Mouse (Mus musculus): ENCODE results near the gene Ankrd40.
A peak's percentile ranks its signal among the peaks of the same experiment; 100 is the strongest.

Gene Ankrd40

DNA sequence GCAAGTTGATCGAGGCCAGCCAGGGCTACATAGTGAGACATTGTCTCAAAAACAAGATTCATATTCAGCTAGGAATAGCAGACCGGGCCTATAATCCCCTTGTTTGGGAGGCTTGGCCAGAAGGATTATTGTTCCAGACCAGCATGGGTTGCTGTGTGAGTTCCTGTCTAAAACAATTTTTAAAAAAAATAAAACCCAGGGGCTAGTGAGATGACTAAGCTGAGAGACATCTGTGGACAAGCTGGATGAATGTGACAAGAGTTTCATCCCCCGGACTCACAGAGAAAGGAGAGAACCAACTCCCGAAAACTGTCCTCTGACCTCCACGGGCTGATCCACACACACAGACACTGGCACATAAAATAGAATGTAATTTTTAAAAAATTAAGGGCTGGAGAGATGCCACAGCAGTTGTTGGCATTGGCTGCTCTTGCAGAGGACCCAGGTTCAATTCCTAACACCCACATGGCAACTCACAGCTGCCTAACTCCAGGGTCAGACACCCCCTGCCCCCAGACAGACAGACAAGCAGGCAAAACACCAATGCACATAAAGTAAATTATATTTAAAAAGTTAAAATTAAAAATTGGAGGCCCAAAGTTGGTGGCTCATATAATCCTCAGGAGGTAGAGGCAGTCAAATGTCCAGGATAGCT lies 4.4 kb upstream of the Ankrd40 start:
- DNase-seq (ENCODE audit: low spot score in 2 of 2) = no peak

GRCm38 (mm10) chr11:94324618-94325017 lies 3.2 kb upstream of the Ankrd40 start:
- DNase-seq (ENCODE audit: low spot score in 2 of 2) = no peak

GRCm38 (mm10) chr11:94326961-94327411 lies 815 bp upstream of the Ankrd40 start:
- DNase-seq (ENCODE audit: low spot score in 2 of 2) = peak in 1 of 2 experiments; percentile 40

GRCm38 (mm10) chr11:94328644-94329025 lies 834 bp downstream of the Ankrd40 start:
- peak in 1 of 2 experiments; percentile 52 for DNase-seq (ENCODE audit: low spot score in 2 of 2)

DNA sequence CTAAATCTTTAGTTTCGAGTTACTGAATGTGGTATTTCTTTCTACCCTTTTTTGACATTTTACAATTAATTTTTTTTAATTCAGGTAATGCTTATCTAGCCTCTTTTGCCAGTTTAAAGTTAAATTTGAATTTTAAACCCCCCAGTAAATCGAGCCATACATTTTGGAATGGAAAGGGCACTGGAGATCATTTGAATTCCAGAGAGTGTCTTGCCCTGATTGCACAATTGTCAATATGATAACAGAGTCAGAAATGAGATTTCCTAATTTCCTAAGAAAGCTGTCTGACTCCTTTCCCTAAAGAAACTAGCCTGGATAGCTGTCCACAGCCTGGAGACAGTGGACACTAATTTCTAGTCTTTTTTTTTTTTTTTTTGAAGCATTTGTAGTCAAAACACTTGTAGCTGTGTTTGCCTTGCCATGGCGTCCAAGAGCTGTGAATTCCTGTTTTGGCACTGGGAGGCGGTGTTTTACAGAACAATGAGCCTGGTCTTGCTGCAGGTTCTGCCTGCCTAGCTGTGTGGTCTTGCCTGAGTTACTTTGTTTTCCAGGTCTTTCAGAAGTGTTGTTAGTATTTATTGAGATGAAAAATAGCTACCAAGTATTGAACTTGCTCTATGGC lies 1.6 kb downstream of the Ankrd40 start:
- peak; percentile 72 for DNase-seq (ENCODE audit: low spot score in 2 of 2)

DNA sequence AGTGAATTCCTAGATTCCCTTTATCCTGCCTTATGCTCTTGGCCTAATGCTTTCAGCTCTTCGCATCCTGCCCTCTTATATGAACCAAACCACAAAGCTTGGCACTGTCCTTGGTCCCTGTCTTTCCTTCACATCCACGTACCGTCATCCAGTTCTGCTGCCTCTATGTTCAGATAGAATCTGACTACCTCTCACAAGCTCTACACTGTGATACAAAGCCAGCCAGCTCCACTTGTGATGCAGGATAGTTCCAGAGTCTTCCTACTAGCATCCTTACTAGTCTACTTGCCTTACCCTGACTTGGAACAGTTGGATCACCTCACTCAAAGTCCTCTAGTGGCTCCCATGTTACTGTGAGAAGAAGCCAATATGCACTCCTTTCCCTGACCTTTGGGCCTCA lies 2.4 kb downstream of the Ankrd40 start:
- no peak for DNase-seq (ENCODE audit: low spot score in 2 of 2)

GRCm38 (mm10) chr11:94332726-94333125 lies 4.9 kb downstream of the Ankrd40 start:
- no peak for DNase-seq (ENCODE audit: low spot score in 2 of 2)

GRCm38 (mm10) chr11:94334386-94334968 lies 6.7 kb downstream of the Ankrd40 start:
- no peak for DNase-seq (ENCODE audit: low spot score in 2 of 2)

DNA sequence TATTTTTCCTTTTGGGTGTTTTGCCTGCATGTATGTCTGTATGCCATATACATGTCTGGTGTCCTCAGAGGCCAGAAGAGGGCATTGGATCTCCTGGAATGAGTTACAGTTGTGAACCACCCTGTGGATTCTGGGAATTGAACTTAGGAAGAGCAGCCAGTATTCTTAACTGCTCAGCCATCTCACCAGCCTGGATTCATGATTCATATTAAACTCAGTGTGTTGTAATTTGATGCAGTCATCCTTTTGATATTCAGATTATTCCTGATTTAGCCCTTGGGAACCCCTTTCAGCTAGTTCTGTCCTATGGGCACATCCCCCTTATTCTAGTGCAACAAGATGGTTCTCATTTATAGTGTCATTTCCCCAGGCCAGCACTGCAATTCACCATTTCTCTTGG lies 8.8 kb downstream of the Ankrd40 start:
- DNase-seq (ENCODE audit: low spot score in 2 of 2) = no peak

DNA sequence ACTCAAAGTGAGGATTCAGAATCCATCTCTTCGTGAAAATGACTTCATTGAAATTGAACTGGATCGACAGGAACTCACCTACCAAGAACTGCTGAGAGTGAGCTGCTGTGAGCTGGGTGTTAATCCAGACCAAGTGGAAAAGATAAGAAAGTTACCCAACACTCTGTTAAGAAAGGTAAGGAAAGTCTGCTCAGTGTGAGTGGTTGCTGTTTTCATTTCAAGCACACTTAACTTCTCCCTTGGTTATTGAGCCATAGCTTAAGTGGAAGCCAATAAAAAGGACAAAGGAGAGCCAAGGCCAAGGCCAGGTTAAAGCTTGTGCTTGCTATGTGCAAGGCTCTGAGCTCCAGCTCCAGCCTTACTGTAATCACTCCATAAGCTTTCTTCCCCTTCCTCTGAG lies 10.5 kb downstream of the Ankrd40 start:
- DNase-seq (ENCODE audit: low spot score in 2 of 2) = no peak

DNA sequence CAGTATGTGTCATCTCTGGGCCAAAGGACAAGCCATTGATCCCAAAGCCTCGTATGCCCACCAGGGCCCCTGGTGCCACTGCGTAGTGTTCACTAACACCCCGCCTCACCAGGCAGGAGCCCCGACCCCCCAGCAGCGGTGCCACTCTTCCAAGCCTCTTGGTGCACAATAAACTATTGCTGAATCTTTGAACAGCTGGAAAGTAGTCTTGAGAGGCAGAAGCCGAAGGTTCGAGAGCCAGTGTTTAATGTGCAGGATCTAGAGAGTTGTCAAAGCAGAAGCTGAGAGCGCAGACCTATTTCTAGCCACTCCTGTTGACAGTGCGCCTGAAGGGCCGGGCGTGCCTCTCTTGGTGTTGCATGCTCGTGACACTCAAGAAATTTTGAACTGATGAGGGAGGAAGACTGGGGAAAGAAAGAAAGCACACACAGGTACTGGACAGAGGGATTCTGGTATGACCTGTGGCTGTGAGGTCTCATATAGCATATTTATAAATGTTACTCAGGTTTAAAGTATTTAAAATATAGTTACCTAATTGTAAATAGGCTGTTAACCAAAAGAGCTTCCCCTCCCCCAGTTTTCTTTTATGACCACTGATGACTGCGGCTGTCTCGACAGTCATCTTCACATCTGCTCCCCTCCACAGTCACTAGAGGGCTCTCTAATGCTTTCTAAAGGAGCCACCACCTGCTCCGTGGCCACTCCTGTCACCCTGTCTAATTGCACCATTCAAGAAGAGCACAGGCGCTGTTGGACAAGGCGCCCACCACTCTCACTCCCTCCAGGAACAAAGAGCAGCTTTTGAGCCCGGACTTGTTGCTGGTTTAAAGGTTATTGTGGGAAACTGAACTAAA lies 12.2 kb downstream of the Ankrd40 start:
- DNase-seq (ENCODE audit: low spot score in 2 of 2) = peak in 1 of 2 experiments; percentile 63

DNA sequence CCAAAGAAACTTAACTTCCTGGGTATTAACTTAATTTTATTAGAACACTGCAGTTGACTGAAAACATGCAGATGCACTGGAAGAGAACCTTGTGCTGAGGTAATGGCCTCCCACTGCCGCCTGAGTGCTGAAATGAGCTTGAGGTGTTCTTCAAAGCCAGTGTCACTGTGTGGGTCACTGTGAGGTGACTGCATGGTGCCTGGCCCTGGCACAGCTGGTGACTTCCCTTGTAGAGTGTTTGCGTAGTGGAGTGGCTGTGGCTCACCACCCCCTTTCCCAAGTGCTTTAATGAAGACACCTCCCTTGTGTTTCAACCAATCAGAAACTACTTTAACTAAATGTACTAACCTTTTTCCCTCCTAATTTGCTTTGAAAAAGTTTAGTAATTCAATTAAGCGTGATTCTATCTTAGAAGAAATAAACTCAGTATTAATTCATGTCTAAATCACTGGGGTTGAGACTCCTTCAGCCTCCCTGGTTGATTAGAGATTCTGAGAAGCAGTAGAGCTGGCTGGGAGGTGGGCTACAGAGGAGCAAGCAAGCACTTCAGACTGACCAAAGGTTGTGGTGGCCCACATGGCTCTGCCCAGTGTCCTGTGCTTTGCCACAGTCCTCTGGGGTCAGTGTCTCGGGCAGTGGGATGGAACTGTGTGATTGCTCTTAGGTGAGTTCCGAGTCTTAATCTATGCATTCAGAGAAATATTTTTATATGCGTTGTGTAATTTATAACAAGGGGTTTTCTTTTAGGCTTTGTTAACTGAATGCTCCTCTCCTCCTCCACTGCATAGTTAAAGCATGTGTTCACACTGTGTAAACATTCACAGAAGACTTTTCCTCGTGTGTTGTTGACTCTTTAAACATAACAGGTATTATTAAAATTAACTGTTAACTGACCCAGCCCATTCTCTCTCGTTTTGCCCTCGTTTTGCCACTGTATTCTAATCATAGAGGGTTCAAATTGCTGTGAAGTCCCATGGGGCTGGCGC lies 13.4 kb downstream of the Ankrd40 start:
- no peak for DNase-seq (ENCODE audit: low spot score in 2 of 2)

- DNase-seq (ENCODE audit: low spot score in 2 of 2) = no peak
Observed at GRCm38 (mm10) chr11:94342114-94342905, 14.5 kb downstream of the Ankrd40 start.

DNA sequence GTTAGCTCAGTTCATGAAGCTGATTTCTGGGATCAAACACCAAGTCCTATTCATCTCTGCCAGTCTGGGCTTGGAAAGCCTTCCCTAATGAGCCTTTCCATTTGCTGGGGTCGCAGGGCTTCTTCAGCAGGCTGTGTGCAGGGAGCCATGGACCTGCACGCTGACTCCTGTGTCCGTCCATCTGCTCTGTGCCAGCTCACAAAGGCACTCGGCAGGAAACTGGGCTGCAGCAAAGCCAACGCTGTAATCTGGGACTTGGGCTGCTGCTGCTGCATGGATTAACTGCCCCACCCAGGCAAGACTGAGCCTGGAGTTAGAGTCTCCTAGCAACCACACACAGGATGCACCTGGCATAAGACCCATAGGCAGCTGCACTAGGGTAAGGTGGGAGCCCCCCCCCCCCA lies 16.2 kb downstream of the Ankrd40 start:
- no peak for DNase-seq (ENCODE audit: low spot score in 2 of 2)

GRCm38 (mm10) chr11:94344470-94344869 lies 16.7 kb downstream of the Ankrd40 start:
- no peak for DNase-seq (ENCODE audit: low spot score in 2 of 2)

- no peak for DNase-seq (ENCODE audit: low spot score in 2 of 2)
Observed at GRCm38 (mm10) chr11:94345926-94346325, 18.1 kb downstream of the Ankrd40 start.

GRCm38 (mm10) chr11:94346611-94347010 lies 18.8 kb downstream of the Ankrd40 start:
- no peak for DNase-seq (ENCODE audit: low spot score in 2 of 2)

- no peak for DNase-seq (ENCODE audit: low spot score in 2 of 2)
Observed at GRCm38 (mm10) chr11:94347063-94347575, 19.3 kb downstream of the Ankrd40 start.

DNA sequence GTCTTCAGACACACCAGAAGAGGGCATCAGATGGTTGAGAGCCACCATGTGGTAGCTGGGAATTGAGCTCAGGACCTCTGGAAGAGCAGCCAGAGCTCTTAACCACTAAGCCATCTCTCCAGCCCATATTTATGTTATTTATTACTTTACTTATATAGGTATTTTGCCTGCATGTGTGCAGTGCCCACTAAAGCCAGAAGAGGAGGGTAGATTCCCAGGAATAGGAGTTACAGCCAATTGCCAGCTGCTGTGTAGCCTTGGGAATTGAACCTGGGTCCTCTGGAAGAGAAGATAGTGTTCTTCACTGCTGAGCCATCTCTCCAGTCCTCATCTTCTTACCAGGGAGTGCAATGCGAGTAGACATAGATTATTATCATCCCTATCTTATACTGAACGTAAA lies 22.0 kb downstream of the Ankrd40 start:
- no peak for DNase-seq (ENCODE audit: low spot score in 2 of 2)

- DNase-seq (ENCODE audit: low spot score in 2 of 2) = no peak
Observed at GRCm38 (mm10) chr11:94350337-94350736, 22.5 kb downstream of the Ankrd40 start.
